In the genomic region with DNA sequence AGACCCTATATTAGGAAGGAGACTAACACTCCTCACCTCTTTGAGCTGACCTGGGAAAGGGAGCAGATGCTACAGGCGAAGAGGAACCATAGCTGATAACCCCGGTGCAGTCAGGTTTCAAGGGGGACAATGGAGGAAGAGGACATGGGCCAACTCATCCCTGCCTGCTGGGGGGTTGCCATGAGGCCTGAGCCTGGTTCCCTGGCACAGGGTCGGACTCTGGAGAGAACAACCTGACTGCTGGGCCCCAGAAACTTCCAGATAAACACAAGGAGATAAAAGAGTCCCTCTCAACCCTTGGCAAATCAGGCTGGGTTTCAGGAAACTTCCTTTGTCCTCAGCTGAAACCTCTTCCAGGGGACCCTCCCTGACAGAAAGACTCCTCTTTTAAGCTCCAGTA, we compare ENCODE assay signal across 9 mouse cellular contexts. TPM values are rescaled to one million over a fixed set of nuclear protein-coding genes. Genes with fewer than 3 reads are reported as not detected.
DNase-seq lines count a peak whose midpoint lies in the region; ATAC-seq and TF ChIP-seq lines count a peak whose summit lies in the region.
"Had no signal": no experiment of that assay in that cellular context is flagged by ENCODE, and none has a peak within 500 bp of the region (broad histone marks: within the 10 kb centered on the region; RNA-seq: fewer than 3 reads in every experiment).

No protein-coding gene starts in this region.

- peaks cover 20% of the 10 kb centered on the region for H3K4me1 ChIP-seq in kidney, embryonic 14.5 days (ENCODE audit: control insufficient read depth, insufficient read depth, low read length)
- no peaks in the 10 kb centered on the region for H3K4me1 ChIP-seq in neural tube, embryonic 14.5 days (ENCODE audit: control insufficient read depth, insufficient read depth, low read length)
- peaks cover 56% of the 10 kb centered on the region for H3K4me1 ChIP-seq in intestine, embryonic 14.5 days (replicated peaks; ENCODE audit: control insufficient read depth, insufficient read depth, low read length)
- H3K4me1 ChIP-seq in stomach, postnatal 0 days (replicated peaks; ENCODE audit: control insufficient read depth, insufficient read depth) = peaks cover 28% of the 10 kb centered on the region

- H3K9ac ChIP-seq in kidney, embryonic 14.5 days (ENCODE audit: low read depth, low read length) = no peak overlapping the region; the same call in 1 of the 2 replicates
- H3K9ac ChIP-seq in neural tube, embryonic 14.5 days (replicated peaks; ENCODE audit: low read depth, low read length) = no peak overlapping the region
- H3K9ac ChIP-seq in intestine, embryonic 14.5 days (ENCODE audit: low read length) = no peak overlapping the region
- H3K9ac ChIP-seq in stomach, postnatal 0 days (ENCODE audit: low read length) = no peak overlapping the region
- H3K9ac ChIP-seq: neural tube, embryonic 12.5 days had no signal

- DNase-seq in kidney, adult 8-10 months = no peak
- DNase-seq in neural tube, embryonic 10.5 days (ENCODE audit: extremely low spot score, low spot score) = no peak
- no peak for DNase-seq in intestine, embryonic 14.5 days (ENCODE audit: low spot score)
- DNase-seq in stomach, postnatal 0 days (ENCODE audit: low spot score) = no peak

- H3K9me3 ChIP-seq in kidney, embryonic 14.5 days (ENCODE audit: control insufficient read depth, low read length) = no peaks in the 10 kb centered on the region
- H3K9me3 ChIP-seq in neural tube, embryonic 14.5 days (ENCODE audit: control insufficient read depth, low read length) = no peaks in the 10 kb centered on the region
- H3K9me3 ChIP-seq in intestine, embryonic 14.5 days (ENCODE audit: control insufficient read depth, low read length) = no peaks in the 10 kb centered on the region
- no peaks in the 10 kb centered on the region for H3K9me3 ChIP-seq in stomach, postnatal 0 days (ENCODE audit: control insufficient read depth, low read length)
- H3K9me3 ChIP-seq: neural tube, embryonic 12.5 days had no signal

- 85% methylated on average over 3 of the region's 3 CpGs for WGBS in kidney, embryonic 14.5 days
- WGBS in neural tube, embryonic 14.5 days = 86% methylated on average over 3 of the region's 3 CpGs
- WGBS in intestine, embryonic 14.5 days = 66% methylated on average over 3 of the region's 3 CpGs
- WGBS in stomach, postnatal 0 days = 63% methylated on average over 3 of the region's 3 CpGs

- no peak overlapping the region for H3K4me2 ChIP-seq in kidney, embryonic 14.5 days (replicated peaks; ENCODE audit: low read depth, low read length)
- H3K4me2 ChIP-seq in neural tube, embryonic 14.5 days (ENCODE audit: low read depth, low read length) = no peak overlapping the region
- H3K4me2 ChIP-seq in intestine, embryonic 14.5 days (ENCODE audit: low read length) = no peak overlapping the region
- no peak overlapping the region for H3K4me2 ChIP-seq in stomach, postnatal 0 days (replicated peaks; ENCODE audit: low read depth)
- H3K4me2 ChIP-seq: neural tube, embryonic 12.5 days had no signal

- no peak for TF ChIP-seq EP300 in stomach, postnatal 0 days (optimal IDR thresholded peaks at IDR 0.05)

- ATAC-seq in kidney, embryonic 14.5 days (ENCODE audit: low FRiP score, low TSS enrichment) = no peak
- ATAC-seq in neural tube, embryonic 14.5 days (ENCODE audit: low read depth) = no peak
- no peak for ATAC-seq in intestine, embryonic 14.5 days (replicated peaks; ENCODE audit: low FRiP score, low TSS enrichment, low read depth)
- no peak for ATAC-seq in stomach, postnatal 0 days (ENCODE audit: low FRiP score, low TSS enrichment)
- no peak for ATAC-seq in megakaryocyte progenitor cell, adult 5-6 weeks (replicated peaks; ENCODE audit: poor library complexity)

- no peak for TF ChIP-seq CTCF in stomach, postnatal 0 days (IDR thresholded peaks at IDR 0.05; ENCODE audit: low read depth)

- H3K36me3 ChIP-seq in kidney, embryonic 14.5 days (ENCODE audit: control insufficient read depth, insufficient read depth, low read length) = no peaks in the 10 kb centered on the region
- no peaks in the 10 kb centered on the region for H3K36me3 ChIP-seq in neural tube, embryonic 14.5 days (ENCODE audit: control insufficient read depth, insufficient read depth, low read length)
- no peaks in the 10 kb centered on the region for H3K36me3 ChIP-seq in intestine, embryonic 14.5 days (ENCODE audit: control insufficient read depth, insufficient read depth, low read length)
- H3K36me3 ChIP-seq in stomach, postnatal 0 days (ENCODE audit: control insufficient read depth, insufficient read depth, low read length) = 0 out of 2 replicates have a peak, but pooled peaks cover 3% of the 10 kb centered on the region
- H3K36me3 ChIP-seq: neural tube, embryonic 12.5 days had no signal

- peak overlapping the region; percentile 27; the same call in 1 of the 2 replicates for H3K27ac ChIP-seq in kidney, embryonic 14.5 days (ENCODE audit: low read depth, low read length)
- H3K27ac ChIP-seq in neural tube, embryonic 14.5 days (ENCODE audit: low read depth, low read length) = peak overlapping the region; percentile 16; the same call in 1 of the 2 replicates
- H3K27ac ChIP-seq in intestine, embryonic 14.5 days (ENCODE audit: low read depth) = peak overlapping the region; percentile 47; the same call in 1 of the 2 replicates
- peak overlapping the region; percentile 40; the same call in 1 of the 2 replicates for H3K27ac ChIP-seq in stomach, postnatal 0 days (replicated peaks)
- H3K27ac ChIP-seq: macrophage; neural tube, embryonic 12.5 days had no signal

- H3K27me3 ChIP-seq in kidney, embryonic 14.5 days (ENCODE audit: control insufficient read depth, insufficient read depth, low read length) = no peaks in the 10 kb centered on the region
- no peaks in the 10 kb centered on the region; the same call in 1 of the 2 replicates for H3K27me3 ChIP-seq in neural tube, embryonic 14.5 days (ENCODE audit: control insufficient read depth, insufficient read depth, low read length)
- H3K27me3 ChIP-seq in intestine, embryonic 14.5 days (replicated peaks; ENCODE audit: control insufficient read depth, insufficient read depth, low read length) = no peaks in the 10 kb centered on the region
- H3K27me3 ChIP-seq in stomach, postnatal 0 days (ENCODE audit: control insufficient read depth, insufficient read depth, low read length) = no peaks in the 10 kb centered on the region

- H3K4me3 ChIP-seq in kidney, embryonic 14.5 days (ENCODE audit: low read length) = no peak overlapping the region
- H3K4me3 ChIP-seq in neural tube, embryonic 14.5 days (ENCODE audit: low read depth, low read length) = no peak overlapping the region
- H3K4me3 ChIP-seq in intestine, embryonic 14.5 days (ENCODE audit: low read depth, low read length) = no peak overlapping the region
- H3K4me3 ChIP-seq in stomach, postnatal 0 days (ENCODE audit: low read depth, low read length) = no peak overlapping the region
- H3K4me3 ChIP-seq: neural tube, embryonic 12.5 days had no signal

RNA-seq across cellular contexts. Expression of a gene that starts 7.4 kb away (rescaled TPM):
- 43.1 and 54.1 TPM in 2 replicates for polyA plus RNA-seq in kidney, embryonic 14.5 days (2014; fragmentation: Nextera tagmentation; extraction: Ambion mirVana)
- 1.2 and 2.0 TPM in 2 replicates for polyA plus RNA-seq in neural tube, embryonic 14.5 days (2014; fragmentation: Nextera tagmentation; extraction: Ambion mirVana)
- polyA plus RNA-seq in intestine, embryonic 14.5 days (2014; fragmentation: Nextera tagmentation; extraction: Ambion mirVana) = 63.7 and 65.1 TPM in 2 replicates
- polyA plus RNA-seq in stomach, postnatal 0 days (2015; fragmentation: Nextera tagmentation; extraction: Ambion mirVana) = 29.7 and 34.9 TPM in 2 replicates
- total RNA-seq in megakaryocyte progenitor cell, adult 5-6 weeks (2015) = 0.07 and 2.1 TPM in 2 replicates
- total RNA-seq in megakaryocyte progenitor cell, adult 5-6 weeks (2017) = 0.03 and 0.08 TPM in 2 replicates
- polyA plus RNA-seq: macrophage had no signal

RNA-seq across cellular contexts. Expression of a gene that starts 38.9 kb away (rescaled TPM):
- 730 and 1,037 TPM in 2 replicates for polyA plus RNA-seq in kidney, embryonic 14.5 days (2014; fragmentation: Nextera tagmentation; extraction: Ambion mirVana)
- polyA plus RNA-seq in neural tube, embryonic 14.5 days (2014; fragmentation: Nextera tagmentation; extraction: Ambion mirVana) = 398 and 421 TPM in 2 replicates
- polyA plus RNA-seq in intestine, embryonic 14.5 days (2014; fragmentation: Nextera tagmentation; extraction: Ambion mirVana) = 771 and 871 TPM in 2 replicates
- 604 and 680 TPM in 2 replicates for polyA plus RNA-seq in stomach, postnatal 0 days (2015; fragmentation: Nextera tagmentation; extraction: Ambion mirVana)
- 1,700 and 1,787 TPM in 2 replicates for total RNA-seq in megakaryocyte progenitor cell, adult 5-6 weeks (2015)
- 2,626 and 3,717 TPM in 2 replicates for total RNA-seq in megakaryocyte progenitor cell, adult 5-6 weeks (2017)

RNA-seq across cellular contexts. Expression of a gene that starts 47.0 kb away (rescaled TPM):
- 159 and 160 TPM in 2 replicates for polyA plus RNA-seq in kidney, embryonic 14.5 days (2014; fragmentation: Nextera tagmentation; extraction: Ambion mirVana)
- polyA plus RNA-seq in neural tube, embryonic 14.5 days (2014; fragmentation: Nextera tagmentation; extraction: Ambion mirVana) = 147 and 154 TPM in 2 replicates
- 159 TPM in 2 replicates for polyA plus RNA-seq in intestine, embryonic 14.5 days (2014; fragmentation: Nextera tagmentation; extraction: Ambion mirVana)
- polyA plus RNA-seq in stomach, postnatal 0 days (2015; fragmentation: Nextera tagmentation; extraction: Ambion mirVana) = 141 TPM in 2 replicates
- 67.6 and 85.2 TPM in 2 replicates for total RNA-seq in megakaryocyte progenitor cell, adult 5-6 weeks (2015)
- total RNA-seq in megakaryocyte progenitor cell, adult 5-6 weeks (2017) = 52.9 and 84.5 TPM in 2 replicates

RNA-seq across cellular contexts. Expression of a gene that starts 55.1 kb away (rescaled TPM):
- polyA plus RNA-seq in kidney, embryonic 14.5 days (2014; fragmentation: Nextera tagmentation; extraction: Ambion mirVana) = 13.3 and 21.1 TPM in 2 replicates
- polyA plus RNA-seq in neural tube, embryonic 14.5 days (2014; fragmentation: Nextera tagmentation; extraction: Ambion mirVana) = 32.9 and 33.3 TPM in 2 replicates
- 17.1 and 20.3 TPM in 2 replicates for polyA plus RNA-seq in intestine, embryonic 14.5 days (2014; fragmentation: Nextera tagmentation; extraction: Ambion mirVana)
- polyA plus RNA-seq in stomach, postnatal 0 days (2015; fragmentation: Nextera tagmentation; extraction: Ambion mirVana) = 7.5 and 8.5 TPM in 2 replicates
- total RNA-seq in megakaryocyte progenitor cell, adult 5-6 weeks (2015) = 12.6 and 15.1 TPM in 2 replicates
- total RNA-seq in megakaryocyte progenitor cell, adult 5-6 weeks (2017) = 9.9 and 12.7 TPM in 2 replicates

Comparison
In these comparisons a context has a peak if more than half of its experiments do, and no peak if none do; other contexts are left out.
1. RNA of a gene that starts 7.4 kb away (polyA plus RNA-seq): 63.7 to 65.1 TPM in intestine, embryonic 14.5 days, 43.1 to 54.1 TPM in kidney, embryonic 14.5 days and 29.7 to 34.9 TPM in stomach, postnatal 0 days; 1.2 to 2.0 TPM in neural tube, embryonic 14.5 days; every median in the first group is over 10 times any median in the second.
2. Peak in every context shown above with its lines, with median percentiles within 50 percentile points of each other: H3K27ac ChIP-seq.